Mouse (Mus musculus) heart, postnatal 0 days (tissue): ENCODE measurements around the gene Smad3. TPM values are rescaled to one million over a fixed set of nuclear protein-coding genes. Genes with fewer than 3 reads are reported as not detected.

Experiments used
- ATAC-seq: fragments of 200-750 bp; cut with Nextera tagmentation; 2 replicates; pipeline ENCODE4 v1.8.0; 2017; ENCODE audit warnings: low read depth, moderate number of reproducible peaks, moderate library complexity; ENCODE audit not compliant: insufficient read depth
- DNase-seq: peaks from one replicate; pipeline ENCODE4 v3.0.0-alpha.2; 2016; ENCODE audit warnings: low spot score
- H3K27ac ChIP-seq: fragments of 300-500 bp; sonication (generic); 2 replicates; pipeline ENCODE4 v1.5.1; 2014; ENCODE audit warnings: low read depth, mild to moderate bottlenecking
- H3K27me3 ChIP-seq: fragments of 300-500 bp; sonication (generic); 2 replicates; pipeline ENCODE4 v1.6.1; 2014; ENCODE audit warnings: low read length, mixed read lengths; ENCODE audit not compliant: control insufficient read depth, insufficient read depth
- H3K36me3 ChIP-seq: fragments of 300-500 bp; sonication (generic); replicated peaks from 2 replicates; pipeline ENCODE4 v1.6.1; 2014; ENCODE audit warnings: low read length, mixed read lengths; ENCODE audit not compliant: control insufficient read depth, insufficient read depth
- H3K4me1 ChIP-seq: fragments of 300-500 bp; sonication (generic); 2 replicates; pipeline ENCODE4 v1.6.1; 2014; ENCODE audit warnings: antibody characterized with exemption; ENCODE audit not compliant: control insufficient read depth, insufficient read depth
- H3K4me2 ChIP-seq: fragments of 300-500 bp; sonication (generic); 2 replicates; pipeline ENCODE4 v1.6.1; 2014; ENCODE audit warnings: low read depth, mild to moderate bottlenecking, low read length, moderate library complexity
- H3K4me3 ChIP-seq: fragments of 300-500 bp; sonication (generic); 2 replicates; pipeline ENCODE4 v1.5.1; 2014; ENCODE audit warnings: low read depth, low read length
- H3K9ac ChIP-seq: fragments of 300-500 bp; sonication (generic); replicated peaks from 2 replicates; pipeline ENCODE4 v1.6.1; 2014; ENCODE audit warnings: low read depth, low read length, mixed read lengths
- H3K9me3 ChIP-seq: fragments of 300-500 bp; sonication (generic); replicated peaks from 2 replicates; pipeline ENCODE4 v1.6.1; 2016; ENCODE audit warnings: low read length; ENCODE audit not compliant: control insufficient read depth
- CTCF ChIP-seq: IDR thresholded peaks from 2 replicates; pipeline ENCODE4 v1.5.1; 2016; ENCODE audit warnings: antibody characterized with exemption, control low read depth, low read depth
- EP300 ChIP-seq: IDR thresholded peaks from 2 replicates; pipeline ENCODE4 v1.6.1; 2016; ENCODE audit warnings: antibody characterized with exemption, low read depth
- WGBS: fragments of 180-500 bp; shearing (Covaris S2); extraction: QIAGEN DNeasy Blood & Tissue Kit; methylation state at CpG from one replicate; pipeline ENCODE4 v1.1.7; 2014; 5-methylcytosine and 5-hydroxymethylcytosine counted together
- polyA plus RNA-seq: library from polyadenylated mRNA; unstranded; fragments of >200 nt; fragmentation: Nextera tagmentation; extraction: Ambion mirVana; gene quantifications from 2 replicates; pipeline ENCODE4 v1.2.1, GENCODE M21; 2015
- total RNA-seq: library from RNA; depleted of rRNA; stranded (reverse); fragments of >200 nt; gene quantifications from 2 replicates; pipeline ENCODE4 v1.2.3, GENCODE M21; 2014; ENCODE audit warnings: low replicate concordance

Gene Smad3
- total and polyA plus RNA-seq, 2 experiments from 2014 or later = 6.0 to 30.2 TPM

DNA sequence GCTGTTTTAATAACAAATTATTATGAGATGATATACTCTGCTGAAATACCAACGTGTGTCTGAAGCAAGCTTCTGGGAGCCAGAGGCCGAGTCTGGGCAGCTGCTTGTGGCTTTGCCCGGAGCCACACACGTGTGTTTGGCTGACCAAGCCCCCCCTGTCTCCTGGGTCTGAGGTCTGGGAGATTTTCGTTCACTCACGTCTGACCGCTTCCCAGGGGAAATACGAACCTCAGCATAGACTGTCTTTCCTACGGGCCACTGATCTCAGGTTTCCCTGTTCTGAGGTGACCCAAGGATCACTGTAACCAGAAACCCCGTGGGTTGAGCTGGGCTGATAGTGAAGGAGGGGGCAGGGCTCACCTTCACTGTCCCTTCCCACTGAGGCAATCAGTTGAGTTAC is 94.6 kb downstream of the Smad3 start:
- DNase-seq (no peak), ATAC-seq (no peak)
- Histone ChIP-seq H3K36me3 (0 out of 2 replicates have a peak, but pooled peaks cover 11% of the 10 kb centered on the region), H3K4me2 (no peak overlapping the region), H3K4me1 (peaks cover 65% of the 10 kb centered on the region), H3K4me3 (no peak overlapping the region), H3K27me3 (no peaks in the 10 kb centered on the region), H3K9me3 (no peaks in the 10 kb centered on the region), H3K9ac (no peak overlapping the region), H3K27ac (no peak overlapping the region)
- TF ChIP-seq EP300 = no peak
- TF ChIP-seq CTCF = no peak
- WGBS = 67% methylated on average over 10 of the region's 10 CpGs

- H3K27ac ChIP-seq = no peak overlapping the region; the same call in 1 of the 2 replicates
- H3K4me1 ChIP-seq = peaks cover 64% of the 10 kb centered on the region
- 30% methylated on average over 7 of the region's 7 CpGs for WGBS
Measured at GRCm38 (mm10) chr9:63662759-63663158, 95.0 kb downstream of the Smad3 start.

GRCm38 (mm10) chr9:63660691-63661090 is 97.1 kb downstream of the Smad3 start:
- WGBS = 90% methylated on average over 3 of the region's 3 CpGs
- no peak overlapping the region for H3K4me3 ChIP-seq
- peaks cover 11% of the 10 kb centered on the region; the same call in 1 of the 2 replicates for H3K36me3 ChIP-seq
- no peak overlapping the region for H3K9ac ChIP-seq
- H3K4me2 ChIP-seq = no peak overlapping the region
- H3K27me3 ChIP-seq = no peaks in the 10 kb centered on the region
- no peak for TF ChIP-seq CTCF
- TF ChIP-seq EP300 = no peak
- DNase-seq (no peak), ATAC-seq (no peak)
- no peak overlapping the region for H3K27ac ChIP-seq
- peaks cover 54% of the 10 kb centered on the region for H3K4me1 ChIP-seq
- H3K9me3 ChIP-seq = no peaks in the 10 kb centered on the region

More at GRCm38 (mm10) chr9:63662759-63663158, 95.0 kb downstream of the Smad3 start:
- no peak for TF ChIP-seq CTCF
- Histone ChIP-seq H3K9ac (no peak overlapping the region), H3K4me2 (no peak overlapping the region), H3K9me3 (no peaks in the 10 kb centered on the region), H3K4me3 (no peak overlapping the region), H3K27me3 (no peaks in the 10 kb centered on the region), H3K36me3 (0 out of 2 replicates have a peak, but pooled peaks cover 11% of the 10 kb centered on the region)
- ATAC-seq = no peak
- no peak for DNase-seq

- ATAC-seq = no peak
- peaks cover 52% of the 10 kb centered on the region for H3K4me1 ChIP-seq
- TF ChIP-seq EP300 (no peak), CTCF (no peak)
- H3K4me2 ChIP-seq = no peak overlapping the region
- H3K27ac ChIP-seq = no peak overlapping the region
- H3K9ac ChIP-seq = no peak overlapping the region
- no peaks in the 10 kb centered on the region for H3K27me3 ChIP-seq
- no peak for DNase-seq
- no peaks in the 10 kb centered on the region for H3K9me3 ChIP-seq
- H3K36me3 ChIP-seq = peaks cover 11% of the 10 kb centered on the region; the same call in 1 of the 2 replicates
- no peak overlapping the region for H3K4me3 ChIP-seq
- WGBS = 91% methylated on average over 4 of the region's 4 CpGs
Measured at GRCm38 (mm10) chr9:63660061-63660460, 97.7 kb downstream of the Smad3 start.

DNA sequence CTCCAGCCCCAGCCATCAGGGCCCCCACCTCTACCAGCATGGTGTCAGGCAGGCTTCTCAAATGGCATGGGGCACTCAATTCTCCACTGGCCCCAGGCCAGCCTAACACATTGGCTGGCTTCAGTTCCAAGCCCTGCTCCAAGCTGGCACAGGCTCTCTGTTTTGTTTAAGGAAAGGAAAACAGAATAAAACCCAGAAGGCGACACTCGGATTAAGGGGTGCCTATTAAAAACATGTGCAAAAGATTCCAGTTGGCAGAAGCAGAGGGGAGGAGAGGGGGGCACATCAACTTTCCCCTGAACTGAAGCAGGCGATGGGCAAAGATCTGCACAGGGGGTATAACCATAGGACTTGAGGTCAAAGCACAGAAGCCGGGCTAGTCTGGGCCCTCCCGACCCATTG is 98.8 kb downstream of the Smad3 start:
- Histone ChIP-seq H3K9me3 (no peaks in the 10 kb centered on the region), H3K27ac (no peak overlapping the region), H3K4me2 (no peak overlapping the region), H3K4me3 (no peak overlapping the region), H3K27me3 (no peaks in the 10 kb centered on the region), H3K9ac (no peak overlapping the region), H3K36me3 (peaks cover 11% of the 10 kb centered on the region; the same call in 1 of the 2 replicates), H3K4me1 (peaks cover 48% of the 10 kb centered on the region)
- no peak for DNase-seq
- WGBS = 65% methylated on average over 5 of the region's 5 CpGs
- no peak for ATAC-seq
- TF ChIP-seq CTCF (no peak), EP300 (no peak)

- Histone ChIP-seq H3K36me3 (peaks cover 11% of the 10 kb centered on the region; the same call in 1 of the 2 replicates), H3K27ac (no peak overlapping the region), H3K4me1 (peaks cover 44% of the 10 kb centered on the region), H3K9ac (no peak overlapping the region), H3K4me3 (no peak overlapping the region), H3K27me3 (no peaks in the 10 kb centered on the region), H3K4me2 (no peak overlapping the region), H3K9me3 (no peaks in the 10 kb centered on the region)
- TF ChIP-seq CTCF (no peak), EP300 (no peak)
- no peak for ATAC-seq
- no peak for DNase-seq
- WGBS = 86% methylated on average over 9 of the region's 9 CpGs
Measured at GRCm38 (mm10) chr9:63658436-63658835, 99.4 kb downstream of the Smad3 start.
